Mouse (Mus musculus) kidney, postnatal 0 days (tissue): ENCODE results near the gene Gdf5. TPM values are rescaled to one million over a fixed set of nuclear protein-coding genes. Genes with fewer than 3 reads are reported as not detected.

Experiments used
- ATAC-seq: fragments of 200-750 bp; cut with Nextera tagmentation; replicated peaks from 2 replicates; pipeline ENCODE4 v1.8.0; 2017; ENCODE audit warnings: low read depth, moderate number of reproducible peaks, moderate TSS enrichment, moderate library complexity; ENCODE audit not compliant: low FRiP score
- DNase-seq: peaks from one replicate; pipeline ENCODE4 v3.0.0-alpha.2; 2016; ENCODE audit warnings: low spot score
- H3K27ac ChIP-seq: fragments of 300-500 bp; sonication (generic); 2 replicates; pipeline ENCODE4 v1.5.1; 2014; ENCODE audit warnings: mild to moderate bottlenecking
- H3K27me3 ChIP-seq: fragments of 300-500 bp; sonication (generic); 2 replicates; pipeline ENCODE4 v1.6.1; 2014; ENCODE audit warnings: low read length, mixed read lengths; ENCODE audit not compliant: insufficient read depth
- H3K36me3 ChIP-seq: fragments of 300-500 bp; sonication (generic); 2 replicates; pipeline ENCODE4 v1.6.1; 2014; ENCODE audit warnings: low read length, mixed read lengths; ENCODE audit not compliant: insufficient read depth
- H3K4me1 ChIP-seq: fragments of 300-500 bp; sonication (generic); replicated peaks from 2 replicates; pipeline ENCODE4 v1.6.1; 2014; ENCODE audit warnings: antibody characterized with exemption, low read length, mixed read lengths; ENCODE audit not compliant: insufficient read depth
- H3K4me2 ChIP-seq: fragments of 300-500 bp; sonication (generic); 2 replicates; pipeline ENCODE4 v1.6.1; 2014; ENCODE audit warnings: mild to moderate bottlenecking, low read length, moderate library complexity, mixed read lengths
- H3K4me3 ChIP-seq: fragments of 300-500 bp; sonication (generic); replicated peaks from 2 replicates; pipeline ENCODE4 v1.5.1; 2014; ENCODE audit warnings: low read depth, low read length
- H3K9ac ChIP-seq: fragments of 300-500 bp; sonication (generic); 2 replicates; pipeline ENCODE4 v1.6.1; 2014; ENCODE audit warnings: low read depth, low read length
- H3K9me3 ChIP-seq: fragments of 300-500 bp; sonication (generic); replicated peaks from 2 replicates; pipeline ENCODE4 v1.6.1; 2016; ENCODE audit warnings: low read length, inconsistent platforms, mixed read lengths
- CTCF ChIP-seq: IDR thresholded peaks from 2 replicates; pipeline ENCODE4 v1.5.1; 2016; ENCODE audit warnings: antibody characterized with exemption, low read depth, mild to moderate bottlenecking, moderate library complexity
- WGBS: fragments of 180-500 bp; shearing (Covaris S2); extraction: QIAGEN DNeasy Blood & Tissue Kit; methylation state at CpG from one replicate; pipeline ENCODE4 v1.1.7; 2014; 5-methylcytosine and 5-hydroxymethylcytosine counted together
- polyA plus RNA-seq: library from polyadenylated mRNA; unstranded; fragments of >200 nt; fragmentation: Nextera tagmentation; extraction: Ambion mirVana; gene quantifications from 2 replicates; pipeline ENCODE4 v1.2.1, GENCODE M21; 2015

The Gdf5 gene
- polyA plus RNA-seq, 1 experiment from 2014 or later: 0.64 TPM

DNA sequence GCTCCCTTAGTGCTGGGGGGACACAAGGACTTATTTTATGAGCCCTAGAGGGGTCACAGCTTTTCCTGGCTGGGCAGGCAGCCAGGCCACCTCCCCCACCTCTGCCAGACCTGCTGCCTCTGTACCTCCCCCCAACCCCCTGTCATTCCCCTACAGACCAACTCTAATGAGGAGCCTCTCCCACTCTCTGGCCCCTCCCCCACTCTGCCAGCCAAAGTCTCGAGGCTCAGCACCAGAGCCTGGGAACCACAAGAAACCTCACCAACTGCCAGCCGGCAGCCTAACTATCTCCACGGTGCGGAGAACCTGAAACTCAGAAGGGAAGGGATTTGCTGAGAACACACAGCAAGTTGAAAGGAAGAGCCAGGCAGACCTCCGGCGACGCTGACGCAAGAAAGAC lies 1.7 kb downstream of the Gdf5 start:
- DNase-seq: peak; percentile 51
- 0 out of 2 replicates have a peak overlapping the region, but pooled peaks have one; percentile 5 for H3K9ac ChIP-seq
- H3K4me3 ChIP-seq: no peak overlapping the region
- no peak for ATAC-seq
- H3K36me3 ChIP-seq: no peaks in the 10 kb centered on the region
- no peak overlapping the region for H3K27ac ChIP-seq
- H3K4me1 ChIP-seq: 0 out of 2 replicates have a peak, but pooled peaks cover 4% of the 10 kb centered on the region
- TF ChIP-seq CTCF: no peak
- H3K27me3 ChIP-seq: no peaks in the 10 kb centered on the region
- H3K4me2 ChIP-seq: peak overlapping the region; percentile 38
- WGBS: 6% methylated on average over 8 of the region's 8 CpGs
- no peaks in the 10 kb centered on the region for H3K9me3 ChIP-seq

DNA sequence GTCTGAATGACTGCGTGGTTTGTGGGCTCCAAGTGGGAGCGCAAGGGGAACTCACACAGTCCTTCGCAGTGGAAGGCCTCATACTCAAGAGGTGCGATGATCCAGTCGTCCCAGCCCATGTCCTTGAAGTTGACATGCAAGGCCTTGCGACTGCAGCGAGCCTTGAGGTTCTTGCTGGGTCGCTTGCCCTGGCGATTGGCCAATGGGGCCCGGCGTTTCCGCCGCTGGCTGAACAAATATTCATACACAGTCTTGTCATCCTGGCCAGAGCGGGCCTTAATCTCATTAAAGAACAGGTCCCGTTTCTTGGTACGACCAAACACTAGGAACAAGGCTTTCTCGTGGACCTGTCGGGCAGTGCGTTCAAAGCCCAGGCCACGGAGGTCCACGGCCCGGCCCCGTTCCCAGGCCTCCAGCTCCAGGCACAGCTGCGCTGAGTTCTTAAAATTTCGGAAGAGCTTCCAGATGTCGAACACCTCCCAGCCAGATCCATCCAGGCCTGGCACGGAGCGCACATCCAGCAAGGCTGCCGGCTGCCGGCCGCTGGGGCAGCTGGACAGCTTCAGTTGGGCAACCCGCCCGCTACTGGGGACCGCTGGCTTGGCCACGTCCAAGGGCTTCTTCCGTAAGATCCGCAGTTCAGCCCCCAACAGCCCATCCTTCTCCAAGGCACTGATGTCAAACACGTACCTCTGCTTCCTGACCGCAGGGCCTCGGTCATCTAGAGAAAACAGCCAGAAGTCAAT lies 3.3 kb downstream of the Gdf5 start:
- H3K9ac ChIP-seq: no peak overlapping the region
- H3K27ac ChIP-seq: no peak overlapping the region
- no peaks in the 10 kb centered on the region for H3K9me3 ChIP-seq
- 80% methylated on average over 40 of the region's 40 CpGs for WGBS
- no peak for TF ChIP-seq CTCF
- no peaks in the 10 kb centered on the region for H3K27me3 ChIP-seq
- no peak overlapping the region for H3K4me3 ChIP-seq
- H3K4me2 ChIP-seq: no peak overlapping the region
- H3K4me1 ChIP-seq: 0 out of 2 replicates have a peak, but pooled peaks cover 4% of the 10 kb centered on the region
- ATAC-seq (no peak), DNase-seq (no peak)
- H3K36me3 ChIP-seq: no peaks in the 10 kb centered on the region

DNA sequence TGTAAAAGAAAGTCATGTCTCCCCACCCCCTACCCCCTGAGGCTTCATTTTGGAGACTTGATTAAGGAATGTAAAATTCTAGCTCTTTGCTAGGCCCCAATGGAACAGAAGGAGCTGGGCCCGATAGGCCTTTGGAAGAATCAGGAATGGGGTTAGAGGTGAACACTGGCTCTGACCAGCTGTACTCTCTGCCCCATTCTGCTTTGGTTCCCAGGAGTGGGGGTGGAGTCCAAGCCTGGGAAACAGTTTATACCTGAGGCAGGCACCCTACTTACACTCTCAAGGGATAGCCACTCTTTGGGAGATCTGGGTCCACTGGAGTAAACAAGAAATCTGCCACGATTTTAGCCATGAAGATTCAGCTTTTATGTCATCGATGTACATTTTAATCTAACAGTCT lies 4.5 kb downstream of the Gdf5 start, which contains the start of gene Gm15557:
Gene Gm15557 (plus strand): TSS at position 48 of the 400 bp plus-strand sequence.
- TF ChIP-seq CTCF: no peak
- H3K9ac ChIP-seq: no peak within 1 kb of the TSS
- no peak within 1 kb of the TSS for H3K4me3 ChIP-seq
- H3K4me2 ChIP-seq: no peak within 1 kb of the TSS
- no peak for ATAC-seq
- WGBS: 87% methylated on average over 3 of the region's 3 CpGs
- no peaks in the 10 kb centered on the region for H3K27me3 ChIP-seq
- no peaks in the 10 kb centered on the region for H3K36me3 ChIP-seq
- no peaks in the 10 kb centered on the region for H3K9me3 ChIP-seq
- no peak for DNase-seq
- H3K27ac ChIP-seq: no peak within 1 kb of the TSS
- 0 out of 2 replicates have a peak, but pooled peaks cover 4% of the 10 kb centered on the region for H3K4me1 ChIP-seq

DNA sequence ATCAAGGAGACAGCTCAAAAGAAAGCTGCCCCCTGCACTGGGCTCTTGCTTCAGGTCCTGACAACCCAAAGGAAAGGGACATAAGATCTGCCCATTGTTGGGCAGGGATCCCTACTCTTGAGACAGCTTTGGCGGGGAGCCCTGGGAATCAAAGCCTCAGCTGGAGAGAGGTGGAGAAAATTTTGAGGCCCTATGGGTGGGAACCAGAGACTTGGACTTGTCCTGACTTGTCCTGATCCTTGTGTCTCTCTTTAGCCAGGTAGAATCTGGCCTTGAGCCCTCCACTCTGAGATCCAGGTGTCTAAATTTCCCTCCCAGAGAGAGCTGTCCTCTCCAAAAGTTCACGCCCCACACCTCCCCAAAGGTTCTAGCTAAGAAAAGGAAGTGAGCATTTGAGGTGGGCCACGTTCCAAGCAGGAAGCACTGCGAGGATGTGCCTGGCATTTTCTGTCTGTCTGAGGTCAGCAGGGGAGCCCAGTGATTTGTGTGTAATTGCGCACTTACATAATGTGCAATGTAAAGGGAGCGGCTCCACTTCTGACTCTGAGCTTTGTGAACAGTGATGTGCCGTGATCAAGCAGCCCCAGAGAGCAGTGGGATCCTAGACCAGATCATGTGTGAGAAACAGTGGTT lies 5.2 kb downstream of the Gdf5 start:
- ATAC-seq (no peak), DNase-seq (no peak)
- H3K27ac ChIP-seq: no peak overlapping the region
- no peak overlapping the region for H3K4me2 ChIP-seq
- no peak for TF ChIP-seq CTCF
- H3K9me3 ChIP-seq: no peaks in the 10 kb centered on the region
- no peak overlapping the region for H3K9ac ChIP-seq
- H3K4me3 ChIP-seq: no peak overlapping the region
- no peaks in the 10 kb centered on the region for H3K27me3 ChIP-seq
- 67% methylated on average over 7 of the region's 7 CpGs for WGBS
- H3K36me3 ChIP-seq: no peaks in the 10 kb centered on the region
- H3K4me1 ChIP-seq: 0 out of 2 replicates have a peak, but pooled peaks cover 4% of the 10 kb centered on the region

DNA sequence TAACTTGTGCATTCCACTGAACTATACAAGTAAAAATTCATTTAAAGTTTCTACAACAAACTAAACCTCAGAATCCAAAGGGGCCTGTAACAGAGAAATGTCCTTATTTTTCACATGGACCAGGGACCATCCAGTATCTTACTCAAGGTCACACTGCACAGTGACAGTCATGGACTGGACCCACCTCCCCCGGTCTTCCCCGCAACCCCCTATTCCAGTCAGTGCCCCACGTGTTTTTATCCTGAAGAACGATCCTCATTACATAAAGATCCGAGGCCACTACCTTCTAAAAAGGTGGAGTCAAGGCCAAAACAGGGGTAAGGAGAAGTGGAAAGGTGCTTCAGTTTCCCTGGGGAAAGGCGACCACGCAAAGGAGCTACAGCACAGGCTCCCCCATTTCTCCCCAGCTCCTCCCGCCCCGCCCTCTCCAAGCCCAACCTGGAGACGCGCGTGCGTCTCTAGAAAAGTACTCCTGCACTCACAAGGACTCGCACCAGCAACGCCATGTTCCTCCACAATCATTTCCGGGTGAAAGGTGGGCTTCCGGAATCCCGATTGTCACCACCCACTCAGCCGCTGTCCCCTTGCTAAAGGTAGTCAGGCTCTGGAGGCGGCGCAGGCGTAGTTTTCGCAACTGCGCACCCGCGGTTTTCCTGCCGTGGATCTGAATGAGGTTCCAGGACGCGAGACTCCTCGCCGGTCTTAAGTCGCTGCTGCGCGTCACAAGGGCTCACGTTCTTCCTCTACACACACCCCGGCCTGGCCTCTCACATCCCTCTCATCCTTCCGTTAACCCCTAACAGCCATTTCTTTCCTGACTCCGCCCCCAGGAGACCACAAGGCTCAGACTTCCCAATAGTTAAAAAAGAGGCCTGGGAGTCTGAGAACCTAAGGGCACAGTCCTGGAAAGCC lies 15.4 kb downstream of the Gdf5 start, which contains the start of gene Uqcc1:
Gene Uqcc1 (minus strand): TSS at position 780 of the 912 bp plus-strand sequence.
- peak within 1 kb of the TSS; percentile 68 for H3K9ac ChIP-seq
- H3K4me3 ChIP-seq: peak within 1 kb of the TSS; percentile 65
- no peaks in the 10 kb centered on the region for H3K9me3 ChIP-seq
- DNase-seq: peak; percentile 96
- H3K4me1 ChIP-seq: 0 out of 2 replicates have a peak, but pooled peaks cover 3% of the 10 kb centered on the region
- H3K4me2 ChIP-seq: peak within 1 kb of the TSS; percentile 88
- peak within 1 kb of the TSS; percentile 88 for H3K27ac ChIP-seq
- no peaks in the 10 kb centered on the region for H3K27me3 ChIP-seq
- ATAC-seq: peak; percentile 90
- WGBS: under 1% methylated on average over 38 of the region's 38 CpGs
- 0 out of 2 replicates have a peak, but pooled peaks cover under 1% of the 10 kb centered on the region for H3K36me3 ChIP-seq
- TF ChIP-seq CTCF: no peak
